Comparison of ENCODE assay signal across 10 mouse cellular contexts in genomic region chr12:112328809-112329575, GRCm38 (mm10).
DNase-seq lines count a peak whose midpoint lies in the region; ATAC-seq lines count a peak whose summit lies in the region.
"Had no signal": no experiment of that assay in that cellular context is flagged by ENCODE, and none has a peak within 500 bp of the region (broad histone marks: within the 10 kb centered on the region; RNA-seq: fewer than 3 reads in every experiment).

No protein-coding gene starts in this region.

- H3K27me3 ChIP-seq in hindbrain, embryonic 14.5 days (ENCODE audit: control insufficient read depth, insufficient read depth, low read length) = no peaks in the 10 kb centered on the region
- peaks cover 25% of the 10 kb centered on the region for H3K27me3 ChIP-seq in neural tube, embryonic 13.5 days

- no peaks in the 10 kb centered on the region for H3K9me3 ChIP-seq in hindbrain, embryonic 14.5 days (ENCODE audit: control insufficient read depth, low read length)
- H3K9me3 ChIP-seq in neural tube, embryonic 13.5 days = no peaks in the 10 kb centered on the region
- H3K9me3 ChIP-seq: limb, embryonic 15.5 days had no signal

- no peak for ATAC-seq in hindbrain, embryonic 14.5 days (ENCODE audit: low FRiP score)
- ATAC-seq in neural tube, embryonic 13.5 days (ENCODE audit: low read depth) = peak; percentile 32; the same call in 1 of the 2 replicates

- DNase-seq in kidney, postnatal 25 days = peak; percentile 27 to 61
- DNase-seq in kidney, postnatal 4 days = no peak
- peak; percentile 62 for DNase-seq in embryo, embryonic 10.5 days (ENCODE audit: low spot score)
- DNase-seq in hindbrain, embryonic 14.5 days (ENCODE audit: low spot score) = no peak
- DNase-seq in spleen, adult 18-20 months = no peak
- DNase-seq in c-Kit-positive CD71-positive TER-119-positive erythroid progenitor cells, embryonic 14.5 days (ENCODE audit: low spot score) = no peak
- no peak for DNase-seq in right cerebral cortex, postnatal 25 days
- DNase-seq: cerebellum, adult 11-12 months had no signal

- peaks cover 51% of the 10 kb centered on the region for H3K4me1 ChIP-seq in hindbrain, embryonic 14.5 days (replicated peaks; ENCODE audit: control insufficient read depth, insufficient read depth, low read length)
- H3K4me1 ChIP-seq in neural tube, embryonic 13.5 days (replicated peaks) = peaks cover 80% of the 10 kb centered on the region

- H3K36me3 ChIP-seq in hindbrain, embryonic 14.5 days (replicated peaks; ENCODE audit: control insufficient read depth, insufficient read depth) = no peaks in the 10 kb centered on the region
- H3K36me3 ChIP-seq in neural tube, embryonic 13.5 days = no peaks in the 10 kb centered on the region
- H3K36me3 ChIP-seq: limb, embryonic 15.5 days had no signal

- peak overlapping the region; percentile 89 for H3K27ac ChIP-seq in hindbrain, embryonic 14.5 days
- H3K27ac ChIP-seq in neural tube, embryonic 13.5 days (replicated peaks) = peak overlapping the region; percentile 86
- H3K27ac ChIP-seq: limb, embryonic 15.5 days had no signal

- H3K4me2 ChIP-seq in hindbrain, embryonic 14.5 days (replicated peaks) = no peak overlapping the region
- H3K4me2 ChIP-seq in neural tube, embryonic 13.5 days = peak overlapping the region; percentile 25
- H3K4me2 ChIP-seq: limb, embryonic 15.5 days had no signal

- WGBS in hindbrain, embryonic 14.5 days = 26% methylated on average over 8 of the region's 8 CpGs
- WGBS in neural tube, embryonic 13.5 days = 25% methylated on average over 8 of the region's 8 CpGs

- 0 out of 2 replicates have a peak overlapping the region, but pooled peaks have one; percentile 45 for H3K9ac ChIP-seq in hindbrain, embryonic 14.5 days
- H3K9ac ChIP-seq in neural tube, embryonic 13.5 days = no peak overlapping the region
- H3K9ac ChIP-seq: limb, embryonic 15.5 days had no signal

- no peak overlapping the region for H3K4me3 ChIP-seq in hindbrain, embryonic 14.5 days (replicated peaks; ENCODE audit: low read length)
- no peak overlapping the region for H3K4me3 ChIP-seq in neural tube, embryonic 13.5 days
- H3K4me3 ChIP-seq: limb, embryonic 15.5 days had no signal

Comparison
In these comparisons a context has a peak if more than half of its experiments do, and no peak if none do; other contexts are left out.
1. DNase-seq: peak in kidney, postnatal 25 days (2 of 2) and embryo, embryonic 10.5 days (single experiment); none in kidney, postnatal 4 days (0 of 2), hindbrain, embryonic 14.5 days (single experiment), spleen, adult 18-20 months (0 of 2), c-Kit-positive CD71-positive TER-119-positive erythroid progenitor cells, embryonic 14.5 days (single experiment) and right cerebral cortex, postnatal 25 days (single experiment).